ENCODE assay signal across 18 mouse cellular contexts in genomic region chr2:130632887-130633675, GRCm38 (mm10). TPM values are rescaled to one million over a fixed set of nuclear protein-coding genes. Genes with fewer than 3 reads are reported as not detected.
DNase-seq lines count a peak whose midpoint lies in the region; ATAC-seq and TF ChIP-seq lines count a peak whose summit lies in the region.
"Had no signal": no experiment of that assay in that cellular context is flagged by ENCODE, and none has a peak within 500 bp of the region (broad histone marks: within the 10 kb centered on the region; RNA-seq: fewer than 3 reads in every experiment).

No protein-coding gene starts in this region.

- H3K4me1 ChIP-seq in kidney, adult 2 months (ENCODE audit: control insufficient read depth, insufficient read depth, low read length), result peaks cover 31% of the 10 kb centered on the region
- peaks cover 28% of the 10 kb centered on the region for H3K4me1 ChIP-seq in kidney, embryonic 14.5 days (ENCODE audit: control insufficient read depth, insufficient read depth, low read length)
- peaks cover 24% of the 10 kb centered on the region for H3K4me1 ChIP-seq in hindbrain, embryonic 14.5 days (replicated peaks; ENCODE audit: control insufficient read depth, insufficient read depth, low read length)

- H3K36me3 ChIP-seq in kidney, adult 2 months (ENCODE audit: control insufficient read depth, insufficient read depth, low read length), result peaks cover 2% of the 10 kb centered on the region; the same call in 1 of the 2 replicates
- H3K36me3 ChIP-seq in kidney, embryonic 14.5 days (ENCODE audit: control insufficient read depth, insufficient read depth, low read length), result no peaks in the 10 kb centered on the region
- peaks cover 22% of the 10 kb centered on the region for H3K36me3 ChIP-seq in hindbrain, embryonic 14.5 days (replicated peaks; ENCODE audit: control insufficient read depth, insufficient read depth)
- H3K36me3 ChIP-seq: embryonic facial prominence, embryonic 15.5 days; limb, embryonic 15.5 days had no signal

- peak; percentile 45 for DNase-seq in cerebellum, adult 9-10 months
- no peak for DNase-seq in cerebellum, adult 11 months
- peak; percentile 55 for DNase-seq in kidney, adult 2 months
- DNase-seq in ES-CJ7 (ENCODE audit: low read depth, low spot score), result peak; percentile 68
- DNase-seq in hindbrain, embryonic 14.5 days (ENCODE audit: low spot score), result peak; percentile 37
- no peak for DNase-seq in layer of hippocampus, adult 9-11 months
- DNase-seq in adrenal gland, postnatal 25 days, result no peak
- DNase-seq: adrenal gland, postnatal 10 days; gastrocnemius, postnatal 25 days; lung, adult 18-20 months; thymus, postnatal 4 days had no signal

- ATAC-seq in kidney, embryonic 14.5 days (ENCODE audit: low FRiP score, low TSS enrichment), result no peak
- ATAC-seq in hindbrain, embryonic 14.5 days (ENCODE audit: low FRiP score), result no peak

- no peaks in the 10 kb centered on the region for H3K9me3 ChIP-seq in kidney, embryonic 14.5 days (ENCODE audit: control insufficient read depth, low read length)
- no peaks in the 10 kb centered on the region for H3K9me3 ChIP-seq in hindbrain, embryonic 14.5 days (ENCODE audit: control insufficient read depth, low read length)
- H3K9me3 ChIP-seq: embryonic facial prominence, embryonic 15.5 days; heart, embryonic 10.5 days; hindbrain, embryonic 15.5 days; limb, embryonic 15.5 days had no signal

- no peak overlapping the region for H3K27ac ChIP-seq in kidney, adult 2 months (ENCODE audit: insufficient read depth, low read depth, low read length)
- no peak overlapping the region for H3K27ac ChIP-seq in kidney, embryonic 14.5 days (ENCODE audit: low read depth, low read length)
- no peak overlapping the region for H3K27ac ChIP-seq in hindbrain, embryonic 14.5 days
- H3K27ac ChIP-seq: embryonic facial prominence, embryonic 15.5 days; hindbrain, embryonic 15.5 days; limb, embryonic 15.5 days; macrophage had no signal

- H3K4me2 ChIP-seq in kidney, embryonic 14.5 days (replicated peaks; ENCODE audit: low read depth, low read length), result no peak overlapping the region
- H3K4me2 ChIP-seq in hindbrain, embryonic 14.5 days (replicated peaks), result no peak overlapping the region
- H3K4me2 ChIP-seq: embryonic facial prominence, embryonic 15.5 days; hindbrain, embryonic 15.5 days; limb, embryonic 15.5 days had no signal

- H3K4me3 ChIP-seq in kidney, adult 2 months (ENCODE audit: insufficient read depth, low read depth, low read length), result no peak overlapping the region
- no peak overlapping the region for H3K4me3 ChIP-seq in kidney, embryonic 14.5 days (ENCODE audit: low read length)
- no peak overlapping the region for H3K4me3 ChIP-seq in hindbrain, embryonic 14.5 days (replicated peaks; ENCODE audit: low read length)
- H3K4me3 ChIP-seq: embryonic facial prominence, embryonic 15.5 days; heart, embryonic 10.5 days; hindbrain, embryonic 15.5 days; left cerebral cortex, adult 2 months; limb, embryonic 15.5 days had no signal

- WGBS in kidney, adult 2 months, result 42% methylated on average over 5 of the region's 5 CpGs
- 57% methylated on average over 5 of the region's 5 CpGs for WGBS in kidney, embryonic 14.5 days
- WGBS in hindbrain, embryonic 14.5 days, result 46% methylated on average over 5 of the region's 5 CpGs

- H3K9ac ChIP-seq in kidney, embryonic 14.5 days (ENCODE audit: low read depth, low read length), result no peak overlapping the region
- no peak overlapping the region for H3K9ac ChIP-seq in hindbrain, embryonic 14.5 days
- H3K9ac ChIP-seq: embryonic facial prominence, embryonic 15.5 days; hindbrain, embryonic 15.5 days; limb, embryonic 15.5 days had no signal

- TF ChIP-seq POLR2A in kidney, adult 2 months (IDR thresholded peaks at IDR 0.05; ENCODE audit: low read depth, low read length), result no peak

- TF ChIP-seq CTCF in kidney, adult 2 months (conservative IDR thresholded peaks at IDR 0.05; ENCODE audit: insufficient read depth, insufficient read length, low read depth, low read length), result no peak

- H3K27me3 ChIP-seq in kidney, adult 2 months (replicated peaks; ENCODE audit: control insufficient read depth, insufficient read depth, low read length), result no peaks in the 10 kb centered on the region
- peaks cover 42% of the 10 kb centered on the region for H3K27me3 ChIP-seq in kidney, embryonic 14.5 days (ENCODE audit: control insufficient read depth, insufficient read depth, low read length)
- peaks cover 45% of the 10 kb centered on the region for H3K27me3 ChIP-seq in hindbrain, embryonic 14.5 days (ENCODE audit: control insufficient read depth, insufficient read depth, low read length)

RNA-seq across cellular contexts. Expression of gene Ubox5, which starts 3.2 kb away (rescaled TPM):
- polyA plus RNA-seq in kidney, adult 2 months (2012; rRNA removed), result 7.3 and 8.0 TPM in 2 replicates
- polyA plus RNA-seq in kidney, embryonic 14.5 days (2014; fragmentation: Nextera tagmentation; extraction: Ambion mirVana), result 13.0 and 16.2 TPM in 2 replicates
- 9.7 and 12.6 TPM in 2 replicates for polyA plus RNA-seq in hindbrain, embryonic 14.5 days (2014; fragmentation: Nextera tagmentation; extraction: Ambion mirVana)
- total RNA-seq in adrenal gland, postnatal 25 days (2021), result 7.5 and 7.9 TPM in 2 replicates

RNA-seq across cellular contexts. Expression of gene Fastkd5, which starts 3.3 kb away (rescaled TPM):
- 3.4 and 4.0 TPM in 2 replicates for polyA plus RNA-seq in kidney, adult 2 months (2012; rRNA removed)
- polyA plus RNA-seq in kidney, embryonic 14.5 days (2014; fragmentation: Nextera tagmentation; extraction: Ambion mirVana), result 9.8 and 22.5 TPM in 2 replicates
- polyA plus RNA-seq in hindbrain, embryonic 14.5 days (2014; fragmentation: Nextera tagmentation; extraction: Ambion mirVana), result 11.5 and 12.8 TPM in 2 replicates
- 8.9 and 14.0 TPM in 2 replicates for total RNA-seq in adrenal gland, postnatal 25 days (2021)

RNA-seq across cellular contexts. Expression of gene Lzts3, which starts 9.5 kb away (rescaled TPM):
- 169 and 188 TPM in 2 replicates for polyA plus RNA-seq in kidney, adult 2 months (2012; rRNA removed)
- 3.7 and 4.7 TPM in 2 replicates for polyA plus RNA-seq in kidney, embryonic 14.5 days (2014; fragmentation: Nextera tagmentation; extraction: Ambion mirVana)
- polyA plus RNA-seq in hindbrain, embryonic 14.5 days (2014; fragmentation: Nextera tagmentation; extraction: Ambion mirVana), result 5.3 and 5.7 TPM in 2 replicates
- total RNA-seq in adrenal gland, postnatal 25 days (2021), result 16.8 and 19.5 TPM in 2 replicates

RNA-seq across cellular contexts. Expression of gene Ddrgk1, which starts 31.4 kb away (rescaled TPM):
- 143 and 152 TPM in 2 replicates for polyA plus RNA-seq in kidney, adult 2 months (2012; rRNA removed)
- polyA plus RNA-seq in kidney, embryonic 14.5 days (2014; fragmentation: Nextera tagmentation; extraction: Ambion mirVana), result 53.5 and 55.2 TPM in 2 replicates
- 62.5 and 65.3 TPM in 2 replicates for polyA plus RNA-seq in hindbrain, embryonic 14.5 days (2014; fragmentation: Nextera tagmentation; extraction: Ambion mirVana)
- total RNA-seq in adrenal gland, postnatal 25 days (2021), result 226 and 231 TPM in 2 replicates

RNA-seq across cellular contexts. Expression of gene Itpa, which starts 34.3 kb away (rescaled TPM):
- 33.9 and 34.2 TPM in 2 replicates for polyA plus RNA-seq in kidney, adult 2 months (2012; rRNA removed)
- 120 and 121 TPM in 2 replicates for polyA plus RNA-seq in kidney, embryonic 14.5 days (2014; fragmentation: Nextera tagmentation; extraction: Ambion mirVana)
- polyA plus RNA-seq in hindbrain, embryonic 14.5 days (2014; fragmentation: Nextera tagmentation; extraction: Ambion mirVana), result 115 and 116 TPM in 2 replicates
- total RNA-seq in adrenal gland, postnatal 25 days (2021), result 23.8 and 28.0 TPM in 2 replicates

Comparison
In these comparisons a context has a peak if more than half of its experiments do, and no peak if none do; other contexts are left out.
1. DNase-seq: peak in cerebellum, adult 9-10 months (single experiment), kidney, adult 2 months (single experiment), ES-CJ7 (single experiment) and hindbrain, embryonic 14.5 days (single experiment); none in cerebellum, adult 11 months (single experiment), layer of hippocampus, adult 9-11 months (single experiment) and adrenal gland, postnatal 25 days (single experiment).
2. RNA of gene Lzts3, which starts 9.5 kb away (polyA plus RNA-seq): 169 to 188 TPM in kidney, adult 2 months; 5.3 to 5.7 TPM in hindbrain, embryonic 14.5 days and 3.7 to 4.7 TPM in kidney, embryonic 14.5 days; every median in the first group is over 10 times any median in the second.